Mouse (Mus musculus): ENCODE measurements around the gene Slc16a13. TPM values are rescaled to one million over a fixed set of nuclear protein-coding genes. Genes with fewer than 3 reads are reported as not detected.

The Slc16a13 gene
- polyA plus RNA-seq, 1 experiment, result 11.3 TPM

- Histone ChIP-seq H3K4me1 (ENCODE audit: control insufficient read depth, insufficient read depth, low read length) (no peaks in the 10 kb centered on the region), H3K4me3 (replicated peaks; ENCODE audit: extremely low read depth, low read depth, low read length) (no peak overlapping the region)
- no peak for TF ChIP-seq POLR2A (IDR thresholded peaks at IDR 0.05; ENCODE audit: borderline replicate concordance, extremely low read depth, low read depth, low read length)
- no peak for TF ChIP-seq CTCF (IDR thresholded peaks at IDR 0.05; ENCODE audit: insufficient read depth, low read length)
- no peak for DNase-seq
- WGBS, result 64% methylated on average over 7 of the region's 7 CpGs
These were observed 52.7 kb downstream of the Slc16a13 start for GRCm38 (mm10) chr11:70168136-70168535.

Other genes starting within 250 kb of the Slc16a13 start
- 88.3 and 102 TPM in 2 replicates for gene Ctdnep1, start 239.9 kb downstream of the Slc16a13 start, polyA plus RNA-seq (2012; rRNA removed)
- gene Elp5, start 238.5 kb downstream of the Slc16a13 start, polyA plus RNA-seq (2012; rRNA removed), result 38.5 and 53.8 TPM in 2 replicates
- gene Gabarap, start 229.9 kb downstream of the Slc16a13 start, polyA plus RNA-seq (2012; rRNA removed), result 333 and 615 TPM in 2 replicates
- gene Phf23, start 225.3 kb downstream of the Slc16a13 start, polyA plus RNA-seq (2012; rRNA removed), result 15.0 and 22.9 TPM in 2 replicates
- 16.7 and 20.8 TPM in 2 replicates for gene Dvl2, start 220.5 kb downstream of the Slc16a13 start, polyA plus RNA-seq (2012; rRNA removed)
- 63.1 and 88.6 TPM in 2 replicates for gene Acadvl, start 205.7 kb downstream of the Slc16a13 start, polyA plus RNA-seq (2012; rRNA removed)
- gene Dlg4, start 204.1 kb downstream of the Slc16a13 start, polyA plus RNA-seq (2012; rRNA removed), result 28.0 and 33.7 TPM in 2 replicates
- gene Asgr1, start 167.0 kb downstream of the Slc16a13 start, polyA plus RNA-seq (2012; rRNA removed), result 2.4 and 4.9 TPM in 2 replicates
- 0.51 and 0.52 TPM in 2 replicates for gene Asgr2, start 128.4 kb downstream of the Slc16a13 start, polyA plus RNA-seq (2012; rRNA removed)
- 12.1 and 17.7 TPM in 2 replicates for gene Mgl2, start 90.7 kb downstream of the Slc16a13 start, polyA plus RNA-seq (2012; rRNA removed)
- gene Clec10a, start 64.9 kb downstream of the Slc16a13 start, polyA plus RNA-seq (2012; rRNA removed), result 4.0 and 4.2 TPM in 2 replicates
- gene Slc16a11, start 8.3 kb downstream of the Slc16a13 start, polyA plus RNA-seq (2012; rRNA removed), result 211 and 239 TPM in 2 replicates
- gene Bcl6b, start 8.7 kb upstream of the Slc16a13 start, polyA plus RNA-seq (2012; rRNA removed), result 21.9 and 25.6 TPM in 2 replicates
- 79.0 and 80.9 TPM in 2 replicates for gene 0610010K14Rik, start 16.9 kb upstream of the Slc16a13 start, polyA plus RNA-seq (2012; rRNA removed)
- gene Gm21988, start 18.8 kb upstream of the Slc16a13 start, polyA plus RNA-seq (2012; rRNA removed), result 6.6 and 7.2 TPM in 2 replicates
- 143 and 168 TPM in 2 replicates for gene Rnasek, start 18.8 kb upstream of the Slc16a13 start, polyA plus RNA-seq (2012; rRNA removed)
- gene Alox12, start 34.3 kb upstream of the Slc16a13 start, polyA plus RNA-seq (2012; rRNA removed), result 4.6 and 9.2 TPM in 2 replicates
- 0.31 and 0.40 TPM in 2 replicates for gene Alox12e, start 101.6 kb upstream of the Slc16a13 start, polyA plus RNA-seq (2012; rRNA removed)
- gene Alox15, start 131.0 kb upstream of the Slc16a13 start, polyA plus RNA-seq (2012; rRNA removed), result 4.2 and 14.2 TPM in 2 replicates
- 15.9 and 17.4 TPM in 2 replicates for gene Pelp1, start 189.0 kb upstream of the Slc16a13 start, polyA plus RNA-seq (2012; rRNA removed)
- gene Arrb2, start 211.6 kb upstream of the Slc16a13 start, polyA plus RNA-seq (2012; rRNA removed), result 48.2 and 80.2 TPM in 2 replicates
- 21.6 and 26.9 TPM in 2 replicates for gene Med11, start 230.9 kb upstream of the Slc16a13 start, polyA plus RNA-seq (2012; rRNA removed)
- gene Zmynd15, start 238.4 kb upstream of the Slc16a13 start, polyA plus RNA-seq (2012; rRNA removed), result 8.7 and 12.3 TPM in 2 replicates
- gene Cxcl16, start 238.9 kb upstream of the Slc16a13 start, polyA plus RNA-seq (2012; rRNA removed), result 67.2 and 74.6 TPM in 2 replicates